Mouse (Mus musculus) gastrocnemius, adult 2 months (tissue): Measurements from ENCODE around the gene Nat9. TPM values are rescaled to one million over a fixed set of nuclear protein-coding genes. Genes with fewer than 3 reads are reported as not detected.

Experiments
- DNase-seq: peaks from one replicate; pipeline ENCODE4 v3.0.0; 2022
- H3K27ac ChIP-seq: fragments of 200-600 bp; 2 replicates; pipeline ENCODE4 v1.8.1; 2022; ENCODE audit warnings: mild to moderate bottlenecking
- H3K4me3 ChIP-seq: fragments of 200-600 bp; 2 replicates; pipeline ENCODE4 v1.8.1; 2022; ENCODE audit warnings: mild to moderate bottlenecking, moderate library complexity
- CTCF ChIP-seq: fragments of 200-600 bp; IDR thresholded peaks from 2 replicates; pipeline ENCODE4 v1.8.1; 2022; ENCODE audit warnings: antibody characterized with exemption, mild to moderate bottlenecking, moderate library complexity
- intact Hi-C: fragments of 180-260 bp; cut with DNase I; formaldehyde crosslinking; loops from one replicate; pipeline ENCODE4 v1.15.1; 2025
- total RNA-seq, 2 experiments: library from RNA; stranded (reverse); gene quantifications; 2 replicates each; pipeline ENCODE4 v1.2.3; 2021

The Nat9 gene
- total RNA-seq, 2 experiments from 2014 or later: 12.7 to 16.3 TPM

GRCm38 (mm10) chr11:115166776-115167175 lies 20.9 kb downstream of the Nat9 start:
- TF ChIP-seq CTCF: no peak
- H3K4me3 ChIP-seq: no peak overlapping the region
- intact Hi-C loops: no loop called here
- no peak overlapping the region for H3K27ac ChIP-seq
- peak; percentile 6 for DNase-seq

GRCm38 (mm10) chr11:115164976-115165374 lies 22.7 kb downstream of the Nat9 start:
- intact Hi-C loops: no loop called here

GRCm38 (mm10) chr11:115164341-115164975 lies 23.2 kb downstream of the Nat9 start:
- peak; percentile 16 for DNase-seq
- Histone ChIP-seq H3K27ac (peak overlapping the region; percentile 82), H3K4me3 (peak overlapping the region; percentile 78)
- TF ChIP-seq CTCF: no peak
- intact Hi-C loops: no loop called here

More at GRCm38 (mm10) chr11:115164976-115165374, 22.7 kb downstream of the Nat9 start:
- H3K4me3 ChIP-seq: peak overlapping the region; percentile 78
- DNase-seq: peak; percentile 22
- peak overlapping the region; percentile 82; the same call in 1 of the 2 replicates for H3K27ac ChIP-seq
- no peak for TF ChIP-seq CTCF

GRCm38 (mm10) chr11:115163568-115164150 lies 24.0 kb downstream of the Nat9 start:
- intact Hi-C loops: no loop called here

GRCm38 (mm10) chr11:115162832-115163480 lies 24.7 kb downstream of the Nat9 start, which contains the start of gene Slc9a3r1:
Gene Slc9a3r1, plus strand, starts transcription at chr11:115163341.
- peak; percentile 99 for DNase-seq
- TF ChIP-seq CTCF: no peak
- H3K4me3 ChIP-seq: peak within 1 kb of the TSS; percentile 78
- intact Hi-C loops: no loop called here
- H3K27ac ChIP-seq: peak within 1 kb of the TSS; percentile 85

More at GRCm38 (mm10) chr11:115163568-115164150, 24.0 kb downstream of the Nat9 start:
- no peak; the same call in 1 of the 2 replicates for TF ChIP-seq CTCF
- no peak for DNase-seq
- H3K27ac ChIP-seq: peak overlapping the region; percentile 82
- peak overlapping the region; percentile 78 for H3K4me3 ChIP-seq

GRCm38 (mm10) chr11:115162205-115162601 lies 25.5 kb downstream of the Nat9 start:
- H3K4me3 ChIP-seq: peak overlapping the region; percentile 78
- peak overlapping the region; percentile 85 for H3K27ac ChIP-seq
- no peak for TF ChIP-seq CTCF
- peak; percentile 17 for DNase-seq
- intact Hi-C loops: no loop called here

GRCm38 (mm10) chr11:115161578-115162204 lies 26.0 kb downstream of the Nat9 start:
- Histone ChIP-seq H3K4me3 (no peak overlapping the region), H3K27ac (peak overlapping the region; percentile 85; the same call in 1 of the 2 replicates)
- peak; percentile 25 for DNase-seq
- no peak for TF ChIP-seq CTCF
- intact Hi-C loops: loop anchor here (1.0 to 2.0 kb wide), 2 partner anchors 21 to 109 kb away; no protein-coding TSS in a partner anchor

GRCm38 (mm10) chr11:115160883-115161577 lies 26.6 kb downstream of the Nat9 start:
- intact Hi-C loops: loop anchor here (1.0 to 2.0 kb wide), 2 partner anchors 21 to 110 kb away; no protein-coding TSS in a partner anchor
- peak; percentile 84 for DNase-seq
- peak; percentile 99; the same call in 1 of the 2 replicates for TF ChIP-seq CTCF
- Histone ChIP-seq H3K4me3 (no peak overlapping the region), H3K27ac (0 out of 2 replicates have a peak overlapping the region, but pooled peaks have one; percentile 28)

- peak; percentile 90 for TF ChIP-seq CTCF
- Histone ChIP-seq H3K4me3 (no peak overlapping the region), H3K27ac (no peak overlapping the region)
- DNase-seq: peak; percentile 83
- intact Hi-C loops: loop anchor here (2.0 kb wide), 1 partner anchor 111 kb away; no protein-coding TSS in a partner anchor
Measured at GRCm38 (mm10) chr11:115160016-115160797, 27.5 kb downstream of the Nat9 start.

GRCm38 (mm10) chr11:115157933-115158719 lies 29.5 kb downstream of the Nat9 start:
- peak; percentile 10 for DNase-seq
- TF ChIP-seq CTCF: no peak
- no peak overlapping the region for H3K4me3 ChIP-seq
- H3K27ac ChIP-seq: 0 out of 2 replicates have a peak overlapping the region, but pooled peaks have one; percentile 16
- intact Hi-C loops: no loop called here
